Mouse (Mus musculus) liver, embryonic 13.5 days (tissue): ENCODE data around the gene Espl1. TPM values are rescaled to one million over a fixed set of nuclear protein-coding genes. Genes with fewer than 3 reads are reported as not detected.
"Not testable (repeated sequence)": the region's sequence is repeated elsewhere in the genome, so short reads cannot be mapped to it uniquely, and the experiment has no call there.

Source experiments
- ATAC-seq: fragments of 200-750 bp; cut with Nextera tagmentation; 2 replicates; pipeline ENCODE4 v1.8.0; 2017; ENCODE audit warnings: low read depth, mild to moderate bottlenecking, moderate number of reproducible peaks, moderate library complexity
- DNase-seq: peaks from one replicate; pipeline ENCODE4 v3.0.0; 2022
- H3K27ac ChIP-seq: fragments of 300-500 bp; sonication (generic); 2 replicates; pipeline ENCODE4 v1.5.1; 2015; ENCODE audit warnings: moderate library complexity, mild to moderate bottlenecking, inconsistent platforms
- H3K27me3 ChIP-seq: fragments of 300-500 bp; sonication (generic); 2 replicates; pipeline ENCODE4 v1.6.1; 2015; ENCODE audit warnings: mild to moderate bottlenecking, inconsistent platforms
- H3K36me3 ChIP-seq: fragments of 300-500 bp; sonication (generic); 2 replicates; pipeline ENCODE4 v1.6.1; 2015; ENCODE audit warnings: mild to moderate bottlenecking, inconsistent platforms
- H3K4me1 ChIP-seq: fragments of 300-500 bp; sonication (generic); replicated peaks from 2 replicates; pipeline ENCODE4 v1.6.1; 2015; ENCODE audit warnings: inconsistent platforms
- H3K4me2 ChIP-seq: fragments of 300-500 bp; sonication (generic); 2 replicates; pipeline ENCODE4 v1.6.1; 2015; ENCODE audit warnings: inconsistent platforms, mild to moderate bottlenecking, moderate library complexity
- H3K4me3 ChIP-seq: fragments of 300-500 bp; sonication (generic); replicated peaks from 2 replicates; pipeline ENCODE4 v1.5.1; 2015; ENCODE audit warnings: mild to moderate bottlenecking, inconsistent platforms
- H3K9ac ChIP-seq: fragments of 300-500 bp; sonication (generic); 2 replicates; pipeline ENCODE4 v1.6.1; 2015; ENCODE audit warnings: mild to moderate bottlenecking, inconsistent platforms
- H3K9me3 ChIP-seq: fragments of 300-500 bp; sonication (generic); replicated peaks from 2 replicates; pipeline ENCODE4 v1.6.1; 2016; ENCODE audit warnings: inconsistent platforms
- WGBS: fragments of 180-500 bp; shearing (Covaris S2); methylation state at CpG from one replicate; pipeline ENCODE4 v1.1.7; 2015; ENCODE audit not compliant: insufficient replicate concordance; 5-methylcytosine and 5-hydroxymethylcytosine counted together
- polyA plus RNA-seq: library from polyadenylated mRNA; unstranded; fragments of >200 nt; fragmentation: Nextera tagmentation; extraction: Ambion mirVana; gene quantifications from 2 replicates; pipeline ENCODE4 v1.2.1, GENCODE M21; 2015

Gene Espl1
- polyA plus RNA-seq, 1 experiment from 2014 or later = 23.3 TPM

DNA sequence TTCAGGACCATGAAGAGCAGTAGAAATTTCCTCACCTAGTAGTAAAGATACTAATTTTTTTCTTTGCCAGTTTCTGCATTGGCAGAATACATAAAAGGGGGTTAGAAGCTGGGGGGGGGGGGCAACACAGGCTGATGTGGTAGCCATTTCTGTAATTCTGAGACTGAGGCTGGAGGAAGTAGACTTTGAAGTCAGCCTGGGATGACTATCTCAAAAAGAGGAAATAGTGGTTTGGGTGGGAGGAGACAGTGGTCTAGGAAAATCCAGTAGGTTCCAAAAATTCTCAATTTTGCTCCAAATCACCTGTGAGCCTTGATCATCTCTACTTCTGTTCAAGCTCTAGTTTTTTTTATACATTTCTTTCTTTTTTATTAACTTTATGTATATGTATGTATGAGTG lies 15.4 kb downstream of the Espl1 start:
- no peaks in the 10 kb centered on the region for H3K4me1 ChIP-seq
- no peak overlapping the region for H3K27ac ChIP-seq
- no peak overlapping the region for H3K9ac ChIP-seq
- ATAC-seq = no peak
- H3K4me2 ChIP-seq = no peak overlapping the region
- no peaks in the 10 kb centered on the region for H3K9me3 ChIP-seq
- DNase-seq = no peak
- H3K4me3 ChIP-seq = no peak overlapping the region
- H3K36me3 ChIP-seq = peaks cover 99% of the 10 kb centered on the region
- no peaks in the 10 kb centered on the region for H3K27me3 ChIP-seq

DNA sequence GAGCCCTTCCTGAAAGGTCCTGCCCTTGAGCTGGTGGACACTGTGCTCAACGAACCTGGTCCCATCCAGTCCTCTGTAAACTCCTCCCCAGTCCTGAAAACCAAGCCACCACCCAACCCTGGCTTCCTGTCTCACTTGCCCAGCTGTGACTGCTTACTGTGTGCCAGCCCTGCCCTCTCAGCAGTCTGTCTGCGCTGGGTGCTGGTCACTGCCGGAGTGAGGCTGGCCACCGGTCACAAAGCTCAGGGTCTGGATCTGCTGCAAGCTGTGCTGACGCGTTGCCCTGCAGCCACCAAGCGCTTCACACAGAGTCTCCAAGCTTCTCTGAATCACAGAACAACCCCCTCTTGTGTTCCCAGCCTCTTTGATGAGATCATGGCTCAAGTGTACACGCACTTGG lies 19.2 kb downstream of the Espl1 start:
- H3K27ac ChIP-seq = no peak overlapping the region
- H3K36me3 ChIP-seq = peaks cover 97% of the 10 kb centered on the region
- H3K27me3 ChIP-seq = no peaks in the 10 kb centered on the region
- H3K4me2 ChIP-seq = no peak overlapping the region
- ATAC-seq (no peak), DNase-seq (no peak)
- H3K4me1 ChIP-seq = no peaks in the 10 kb centered on the region
- H3K4me3 ChIP-seq = no peak overlapping the region
- WGBS = 91% methylated on average over 8 of the region's 8 CpGs
- no peak overlapping the region for H3K9ac ChIP-seq
- no peaks in the 10 kb centered on the region for H3K9me3 ChIP-seq

DNA sequence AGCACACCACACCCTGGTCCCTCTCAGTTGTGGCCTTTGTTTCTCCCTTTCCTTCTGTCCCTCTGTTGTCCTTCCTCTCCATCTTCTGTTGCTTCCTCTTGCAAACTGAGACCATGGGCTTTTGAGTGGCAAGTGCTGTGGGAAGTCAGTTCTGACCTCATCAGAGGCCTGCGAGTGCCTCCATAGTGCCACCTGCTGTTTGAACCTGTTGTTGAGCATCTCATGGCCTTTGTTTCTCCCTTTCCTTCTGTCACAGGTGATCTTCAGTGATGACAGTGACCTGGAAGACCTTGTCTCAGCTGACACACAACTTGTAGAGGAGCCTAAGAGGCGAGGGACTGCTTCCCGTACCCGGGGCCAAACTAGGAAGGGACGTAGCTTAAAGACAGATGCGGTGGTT lies 20.2 kb downstream of the Espl1 start:
- Histone ChIP-seq H3K4me1 (no peaks in the 10 kb centered on the region), H3K9me3 (no peaks in the 10 kb centered on the region), H3K9ac (no peak overlapping the region), H3K4me2 (no peak overlapping the region), H3K4me3 (no peak overlapping the region), H3K36me3 (peaks cover 98% of the 10 kb centered on the region), H3K27ac (no peak overlapping the region), H3K27me3 (no peaks in the 10 kb centered on the region)
- WGBS = 88% methylated on average over 6 of the region's 6 CpGs
- DNase-seq (no peak), ATAC-seq (no peak)

DNA sequence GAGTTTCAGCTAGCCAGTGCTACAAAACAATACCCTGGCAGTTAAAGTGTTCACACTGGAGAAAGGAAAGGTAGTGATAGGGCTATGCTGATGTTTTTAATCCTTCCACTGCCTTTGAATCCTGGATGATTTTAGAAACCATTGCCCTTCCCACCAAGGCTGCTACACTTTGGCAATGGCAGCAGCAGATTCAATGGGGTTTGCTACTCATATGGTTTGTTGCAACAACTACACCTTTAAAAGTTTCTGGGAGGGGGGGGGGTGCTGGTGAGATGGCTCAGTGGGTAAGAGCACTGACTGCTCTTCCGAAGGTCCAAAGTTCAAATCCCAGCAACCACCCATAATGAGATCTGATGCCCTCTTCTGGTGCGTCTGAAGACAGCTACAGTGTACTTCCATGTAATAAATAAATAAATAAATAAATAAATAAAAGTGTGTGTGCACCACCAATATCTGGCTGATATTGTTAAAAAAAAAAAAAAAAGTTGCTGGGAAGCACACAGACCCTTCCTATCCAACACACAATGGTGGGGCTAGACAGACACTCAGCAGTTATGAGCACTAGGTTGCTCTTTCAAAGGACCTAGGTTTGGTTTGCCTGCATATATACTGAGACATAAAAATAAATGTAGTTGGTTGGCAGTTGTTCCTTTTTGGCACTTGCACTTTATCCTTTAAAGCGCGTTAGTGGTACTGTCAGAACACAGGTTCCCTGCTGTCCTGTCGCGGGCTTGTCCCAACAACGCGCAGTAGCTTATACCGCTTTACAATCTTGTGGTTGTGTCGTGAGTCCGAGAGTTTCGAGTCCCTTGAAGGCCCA lies 28.8 kb downstream of the Espl1 start:
- Histone ChIP-seq H3K4me1 (peaks cover 14% of the 10 kb centered on the region), H3K4me3 (0 out of 2 replicates have a peak overlapping the region, but pooled peaks have one; percentile 15), H3K9me3 (no peaks in the 10 kb centered on the region), H3K27ac (0 out of 2 replicates have a peak overlapping the region, but pooled peaks have one; percentile 2), H3K4me2 (peak overlapping the region; percentile 75), H3K36me3 (peaks cover 67% of the 10 kb centered on the region), H3K9ac (no peak overlapping the region), H3K27me3 (no peaks in the 10 kb centered on the region)
- ATAC-seq = no peak
- 70% methylated on average over 12 of the region's 12 CpGs for WGBS
- DNase-seq = no peak

DNA sequence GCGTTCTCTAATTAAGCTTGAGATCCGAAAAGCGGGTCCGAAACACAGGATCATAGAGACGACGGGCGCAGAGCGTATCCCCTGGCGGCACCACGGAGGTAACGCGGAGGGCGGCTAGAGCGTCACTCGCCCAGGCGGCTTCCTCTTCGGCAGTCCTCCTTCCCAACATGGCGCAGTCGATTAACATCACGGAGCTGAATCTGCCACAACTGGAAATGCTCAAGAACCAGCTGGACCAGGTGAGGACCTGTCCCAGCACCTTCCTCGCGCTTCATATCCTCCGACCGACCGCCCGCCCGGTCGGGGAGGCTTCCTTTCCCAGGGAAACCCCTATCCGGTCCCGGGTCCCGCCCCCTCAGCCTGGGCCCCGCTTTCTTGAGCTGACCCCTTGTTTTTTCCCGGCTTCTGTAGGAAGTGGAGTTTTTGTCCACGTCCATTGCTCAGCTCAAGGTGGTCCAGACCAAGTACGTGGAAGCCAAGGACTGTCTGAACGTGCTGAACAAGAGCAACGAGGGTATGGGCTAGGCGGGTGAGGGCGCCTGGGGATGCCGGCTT lies 30.0 kb downstream of the Espl1 start, which contains the start of gene Pfdn5:
Gene Pfdn5 (plus strand): TSS at position 95 of the 555 bp plus-strand sequence.
- H3K4me1 ChIP-seq = peaks cover 18% of the 10 kb centered on the region
- no peaks in the 10 kb centered on the region for H3K9me3 ChIP-seq
- DNase-seq = peak; percentile 80
- H3K36me3 ChIP-seq = peaks cover 63% of the 10 kb centered on the region
- H3K4me2 ChIP-seq = peak within 1 kb of the TSS; percentile 75
- under 1% methylated on average over 40 of the region's 40 CpGs for WGBS
- peak within 1 kb of the TSS; percentile 84 for H3K9ac ChIP-seq
- ATAC-seq = peak; percentile 92
- H3K4me3 ChIP-seq = peak within 1 kb of the TSS; percentile 79
- H3K27me3 ChIP-seq = no peaks in the 10 kb centered on the region
- peak within 1 kb of the TSS; percentile 68 for H3K27ac ChIP-seq

DNA sequence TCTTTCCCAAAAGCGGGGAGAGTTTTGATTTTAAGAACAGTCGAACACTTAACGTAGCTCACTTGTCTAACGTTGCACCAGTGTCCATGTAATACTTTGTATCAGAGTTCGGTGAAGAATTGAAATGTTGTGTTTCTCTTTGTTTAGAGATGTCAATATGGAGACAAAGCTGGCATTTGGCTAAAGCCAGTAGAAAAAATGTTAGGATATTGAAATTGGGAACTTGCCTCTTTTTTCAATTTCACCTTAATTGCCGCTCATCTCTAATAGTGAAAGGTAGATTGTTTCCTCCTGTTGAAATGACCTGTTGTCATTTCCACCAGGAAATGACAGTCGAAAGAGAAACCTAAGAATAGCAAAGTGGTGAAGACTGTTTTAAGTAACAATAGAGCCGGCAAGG lies 30.8 kb downstream of the Espl1 start:
- Histone ChIP-seq H3K27me3 (no peaks in the 10 kb centered on the region), H3K27ac (no peak overlapping the region), H3K4me3 (peak overlapping the region; percentile 79), H3K9ac (peak overlapping the region; percentile 84), H3K4me2 (peak overlapping the region; percentile 75), H3K4me1 (peaks cover 23% of the 10 kb centered on the region), H3K36me3 (peaks cover 56% of the 10 kb centered on the region), H3K9me3 (no peaks in the 10 kb centered on the region)
- DNase-seq (no peak), ATAC-seq (no peak)
- WGBS = 47% methylated on average over 8 of the region's 8 CpGs

DNA sequence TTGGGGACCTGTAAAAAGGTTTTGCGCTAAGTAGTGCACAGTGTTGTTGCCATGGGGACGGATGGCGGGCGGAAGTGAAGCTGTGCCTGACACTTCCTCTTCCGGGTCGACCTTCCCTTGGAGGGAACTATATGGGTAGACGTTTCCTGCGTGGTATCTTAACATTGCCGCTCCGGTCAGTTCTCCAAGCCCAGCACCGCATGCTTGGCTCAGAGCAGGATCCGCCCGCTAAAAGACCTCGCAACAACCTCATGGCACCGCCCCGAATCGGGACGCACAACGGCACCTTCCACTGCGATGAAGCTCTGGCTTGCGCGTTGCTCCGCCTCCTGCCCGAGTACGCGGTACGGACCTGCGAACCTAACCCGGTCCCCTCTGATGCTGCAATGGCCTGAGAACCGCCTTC lies 35.5 kb downstream of the Espl1 start, which contains the start of gene Myg1:
Gene Myg1 (plus strand): TSS at position 100 of the 406 bp plus-strand sequence.
- H3K4me3 ChIP-seq = peak within 1 kb of the TSS; percentile 78
- peaks cover 66% of the 10 kb centered on the region for H3K36me3 ChIP-seq
- ATAC-seq = peak; percentile 90
- H3K27ac ChIP-seq = peak within 1 kb of the TSS; percentile 81
- H3K9ac ChIP-seq = peak within 1 kb of the TSS; percentile 82
- H3K4me1 ChIP-seq = peaks cover 35% of the 10 kb centered on the region
- peak within 1 kb of the TSS; percentile 92 for H3K4me2 ChIP-seq
- no peaks in the 10 kb centered on the region for H3K9me3 ChIP-seq
- under 1% methylated on average over 30 of the region's 30 CpGs for WGBS
- no peaks in the 10 kb centered on the region for H3K27me3 ChIP-seq
- DNase-seq = peak; percentile 71

DNA sequence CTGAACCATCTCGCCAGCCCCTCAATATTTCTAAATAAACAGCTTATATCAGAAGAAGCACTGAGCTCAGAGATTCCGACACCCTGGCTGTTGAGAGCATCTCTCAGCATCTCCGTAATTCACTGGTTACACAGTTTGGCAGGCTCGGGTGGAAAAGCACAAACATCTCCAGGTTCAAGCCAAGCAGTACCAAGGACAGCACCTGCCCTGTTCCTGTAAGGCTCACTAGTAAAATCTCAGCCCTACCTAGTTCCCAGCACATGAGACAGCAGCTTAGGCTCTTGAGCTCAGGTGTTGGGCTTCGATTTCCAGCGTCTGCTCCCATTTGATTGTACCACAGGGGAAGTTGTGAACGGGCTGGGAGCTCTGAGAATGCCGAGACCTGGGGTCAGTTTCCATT lies 39.2 kb downstream of the Espl1 start:
- H3K36me3 ChIP-seq = peaks cover 78% of the 10 kb centered on the region
- no peak for DNase-seq
- H3K9ac ChIP-seq = no peak overlapping the region
- H3K27me3 ChIP-seq = no peaks in the 10 kb centered on the region
- ATAC-seq = no peak
- WGBS = 80% methylated on average over 8 of the region's 8 CpGs
- H3K27ac ChIP-seq = no peak overlapping the region
- H3K9me3 ChIP-seq = no peaks in the 10 kb centered on the region
- H3K4me3 ChIP-seq = no peak overlapping the region
- no peak overlapping the region for H3K4me2 ChIP-seq
- H3K4me1 ChIP-seq = peaks cover 26% of the 10 kb centered on the region

DNA sequence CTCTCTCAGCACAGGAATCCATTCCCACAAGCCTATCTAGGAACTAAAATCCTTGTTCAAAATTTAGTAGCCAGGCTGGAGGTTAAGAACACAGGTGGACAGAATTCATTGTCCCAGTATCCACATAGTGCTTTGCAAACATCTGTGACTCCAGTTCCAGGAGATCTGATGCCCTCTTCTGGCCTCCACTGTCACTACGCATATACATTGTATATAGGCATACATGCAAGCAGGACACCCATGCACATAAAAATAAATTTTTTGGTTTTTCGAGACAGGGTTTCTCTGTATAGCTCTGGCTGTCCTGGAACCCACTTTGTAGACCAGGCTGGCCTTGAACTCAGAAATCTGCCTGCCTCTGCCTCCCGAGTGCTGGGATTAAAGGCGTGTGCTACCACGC lies 39.9 kb downstream of the Espl1 start:
- not testable (repeated sequence) for H3K27ac ChIP-seq, H3K9ac ChIP-seq, ATAC-seq, H3K4me2 ChIP-seq, DNase-seq, H3K27me3 ChIP-seq, H3K9me3 ChIP-seq, H3K4me3 ChIP-seq
- Histone ChIP-seq H3K4me1 (peaks cover 24% of the 10 kb centered on the region), H3K36me3 (peaks cover 77% of the 10 kb centered on the region)
- WGBS = 80% methylated on average over 5 of the region's 5 CpGs

DNA sequence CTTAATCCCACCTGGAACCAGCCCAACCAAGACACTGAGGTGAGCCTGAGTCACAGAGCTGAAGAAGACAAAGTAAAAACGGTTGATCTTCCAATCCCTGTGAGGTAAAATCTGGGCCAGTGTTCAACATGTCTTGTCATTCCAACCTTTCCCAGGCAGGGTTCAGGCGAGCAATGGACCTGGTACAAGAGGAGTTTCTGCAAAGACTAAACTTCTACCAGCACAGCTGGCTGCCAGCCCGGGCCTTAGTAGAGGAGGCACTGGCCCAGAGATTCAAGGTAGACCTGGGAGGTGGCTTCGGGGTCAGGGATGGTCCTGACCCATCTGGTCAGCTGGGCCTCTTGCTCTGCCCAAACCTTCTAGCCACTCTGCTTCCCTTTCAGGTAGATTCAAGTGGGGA lies 40.9 kb downstream of the Espl1 start:
- no peak for ATAC-seq
- WGBS = 70% methylated on average over 4 of the region's 4 CpGs
- H3K36me3 ChIP-seq = peaks cover 77% of the 10 kb centered on the region
- H3K27ac ChIP-seq = no peak overlapping the region
- H3K4me1 ChIP-seq = peaks cover 17% of the 10 kb centered on the region
- no peak overlapping the region for H3K9ac ChIP-seq
- H3K27me3 ChIP-seq = no peaks in the 10 kb centered on the region
- no peaks in the 10 kb centered on the region for H3K9me3 ChIP-seq
- no peak overlapping the region for H3K4me3 ChIP-seq
- no peak overlapping the region for H3K4me2 ChIP-seq
- DNase-seq = no peak

DNA sequence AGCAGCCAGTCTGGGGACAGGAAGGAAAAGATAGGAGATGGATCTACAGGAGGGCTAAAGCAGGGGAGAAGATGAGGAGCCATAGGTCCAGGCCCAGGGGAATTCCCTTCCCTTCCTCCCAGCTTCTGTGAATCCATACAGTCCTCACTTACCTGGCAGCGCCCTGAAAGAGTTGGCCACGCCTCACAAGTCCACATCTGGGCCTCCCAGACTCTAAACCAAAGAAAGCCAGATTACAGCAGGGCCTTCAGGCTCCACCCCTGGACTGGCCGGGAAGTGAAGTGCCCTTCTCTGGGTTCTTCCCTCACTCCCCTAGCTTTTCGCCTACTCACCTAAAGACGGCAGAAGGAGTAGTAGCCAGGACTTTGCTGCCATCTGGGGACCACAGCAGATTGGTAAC lies 43.5 kb downstream of the Espl1 start:
- peaks cover 76% of the 10 kb centered on the region for H3K36me3 ChIP-seq
- H3K27me3 ChIP-seq = no peaks in the 10 kb centered on the region
- no peaks in the 10 kb centered on the region for H3K9me3 ChIP-seq
- no peak overlapping the region for H3K9ac ChIP-seq
- 71% methylated on average over 5 of the region's 5 CpGs for WGBS
- no peaks in the 10 kb centered on the region; the same call in 1 of the 2 replicates for H3K4me1 ChIP-seq
- no peak overlapping the region for H3K4me3 ChIP-seq
- no peak overlapping the region for H3K27ac ChIP-seq
- ATAC-seq (no peak), DNase-seq (no peak)
- no peak overlapping the region for H3K4me2 ChIP-seq
